Mouse (Mus musculus): ENCODE measurements around the gene Unc93a.
"Not testable (repeated sequence)": the region's sequence is repeated elsewhere in the genome, so short reads cannot be mapped to it uniquely, and the experiment has no call there.

Unc93a gene

DNA sequence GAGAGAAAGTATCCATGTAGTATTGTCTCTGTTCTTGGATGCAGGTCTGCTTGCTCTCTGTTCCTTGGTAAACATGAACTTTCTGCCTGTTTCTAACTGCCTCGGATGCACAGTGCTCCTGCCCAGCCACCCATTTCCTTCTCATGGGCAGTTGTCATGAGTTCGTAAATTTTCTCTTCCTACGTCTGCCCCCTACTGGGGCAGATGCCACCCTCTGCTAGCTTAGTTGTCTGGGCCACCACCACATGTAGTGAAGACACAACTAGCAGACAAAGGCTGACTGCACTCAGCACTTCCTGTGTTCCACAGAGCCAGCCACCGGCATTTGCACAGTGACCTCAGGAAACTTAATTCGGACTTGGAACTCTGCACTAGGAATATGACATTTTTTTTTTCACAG lies 62.4 kb downstream of the Unc93a start:
- DNase-seq (ENCODE audit: low read depth, low spot score) = not testable (repeated sequence)

DNA sequence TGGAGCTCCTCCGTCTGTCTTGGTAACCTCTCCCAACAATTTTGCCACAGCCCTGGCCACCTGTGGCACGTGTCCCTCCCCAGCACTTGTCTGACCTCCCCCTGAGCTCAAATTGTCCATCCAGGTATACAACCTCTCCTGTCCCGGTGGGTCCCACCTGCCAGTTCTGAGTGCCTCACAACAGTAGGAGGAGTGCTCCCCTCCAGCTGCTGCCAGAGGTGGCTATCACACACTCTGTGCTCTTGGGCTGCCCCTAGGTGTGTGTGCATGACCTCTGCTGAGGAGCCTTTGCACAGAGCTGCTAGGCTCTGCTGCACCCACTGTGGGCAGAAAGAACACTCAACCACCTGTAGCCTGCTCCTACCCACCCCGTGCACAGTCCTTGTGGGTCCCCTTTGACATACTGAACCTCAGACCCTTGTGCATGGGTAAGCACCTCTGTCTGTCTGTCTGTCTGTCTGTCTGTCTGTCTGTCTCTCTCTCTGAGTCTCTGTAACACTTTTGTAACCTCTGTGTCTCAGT lies 63.7 kb downstream of the Unc93a start:
- not testable (repeated sequence) for DNase-seq (ENCODE audit: low read depth, low spot score)

DNA sequence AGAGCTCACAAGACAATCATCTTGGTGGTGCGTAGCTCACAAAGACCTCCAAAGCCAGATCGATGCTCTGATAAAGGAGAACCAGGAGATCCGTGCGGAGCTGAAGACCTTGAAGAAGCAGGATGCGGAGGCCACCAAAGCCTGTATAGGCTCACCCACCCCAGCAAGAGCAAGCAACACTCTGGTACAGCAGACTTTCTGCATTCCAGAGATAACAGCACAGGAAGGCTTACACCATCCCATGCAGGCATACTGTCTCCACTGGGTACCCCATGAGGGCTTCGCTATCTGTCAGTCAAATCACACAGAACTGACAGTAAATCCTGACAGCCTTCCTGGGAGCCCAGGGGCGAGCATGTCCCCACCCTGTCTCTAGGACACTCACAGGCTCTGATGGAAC lies 68.7 kb downstream of the Unc93a start:
- DNase-seq (ENCODE audit: low read depth, low spot score) = not testable (repeated sequence)

DNA sequence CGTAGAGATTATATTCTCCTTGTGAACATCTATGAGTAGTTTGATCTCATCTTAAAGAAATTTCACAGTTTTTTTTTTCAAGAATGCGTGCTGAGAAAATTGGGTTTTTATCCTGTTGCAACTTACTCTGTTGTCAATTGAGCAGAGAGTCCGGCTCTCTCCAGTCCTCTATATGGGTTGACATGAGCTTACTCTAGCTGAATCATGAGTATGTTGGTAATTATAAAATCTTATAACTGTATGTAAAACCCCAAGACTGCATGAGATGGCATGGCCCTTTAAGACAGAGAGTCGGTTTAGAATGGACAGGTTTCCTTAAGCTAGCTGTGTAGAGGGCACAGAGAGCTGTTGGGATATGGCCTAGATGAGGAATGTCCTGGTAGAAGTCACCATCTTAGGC lies 70.8 kb downstream of the Unc93a start, which contains the start of gene Tcp10b:
TSS of gene Tcp10b (plus strand) at position 301 of the 400 bp plus-strand sequence.
- not testable (repeated sequence) for DNase-seq (ENCODE audit: low read depth, low spot score)
